Mouse (Mus musculus): ENCODE measurements at regions not wholly inside any gene's neighbourhood (a gene's known extent, or its start where the extent isn't known, plus 50 kb on each side); places are given as distances from the start of the nearest gene placed in this dataset.

DNA sequence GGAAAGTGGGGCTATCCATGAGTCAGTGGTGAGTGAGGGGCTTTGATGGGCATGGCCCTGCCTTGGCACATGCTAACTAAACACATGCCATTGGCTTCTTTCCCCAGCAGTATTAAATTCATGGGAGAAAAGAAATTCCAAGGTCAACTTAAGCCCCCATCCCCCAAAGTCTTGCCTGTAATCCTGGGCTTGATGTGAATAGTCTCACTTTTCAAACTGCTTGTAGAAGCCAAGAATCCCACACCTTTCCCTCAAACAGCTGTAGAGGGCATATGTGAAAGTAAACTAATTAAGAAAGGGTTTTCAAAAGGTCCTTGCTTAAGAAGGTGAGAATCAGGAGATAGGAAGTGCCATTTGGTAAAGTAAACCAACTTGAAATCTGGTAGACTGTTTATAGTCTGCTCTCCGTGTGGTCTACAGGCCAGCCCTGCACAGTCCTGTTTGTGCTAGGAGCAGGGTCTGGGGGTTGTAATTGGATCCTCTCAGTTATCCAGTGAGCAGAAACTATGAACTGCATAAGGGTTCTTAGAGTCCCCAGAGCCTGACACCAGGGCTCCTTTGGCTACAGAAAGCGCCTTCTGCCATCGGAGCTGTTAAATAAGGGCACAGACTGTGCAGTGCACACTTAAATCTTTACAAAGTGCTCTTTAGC is 123.3 kb upstream of the Sox11 start:
- TF ChIP-seq CTCF (IDR thresholded peaks at IDR 0.05; ENCODE audit: insufficient read depth, low read length) (no peak), POLR2A (IDR thresholded peaks at IDR 0.05; ENCODE audit: borderline replicate concordance, extremely low read depth, low read depth, low read length) (no peak)
